Mouse (Mus musculus) hindbrain, embryonic 11.5 days (tissue): ENCODE results near the gene Slirp. TPM values are rescaled to one million over a fixed set of nuclear protein-coding genes. Genes with fewer than 3 reads are reported as not detected.
A peak's percentile ranks its signal among the peaks of the same experiment; 100 is the strongest.

Experiments
- ATAC-seq: fragments of 200-750 bp; cut with Nextera tagmentation; 2 replicates; pipeline ENCODE4 v1.8.0; 2017; ENCODE audit warnings: mild to moderate bottlenecking, moderate TSS enrichment, moderate library complexity; ENCODE audit not compliant: low FRiP score
- DNase-seq: peaks from one replicate; pipeline ENCODE4 v3.0.0-alpha.2; 2015; ENCODE audit warnings: low spot score
- H3K27ac ChIP-seq: fragments of 300-500 bp; sonication (generic); 2 replicates; pipeline ENCODE4 v1.5.1; 2014; ENCODE audit warnings: mild to moderate bottlenecking, low read depth, low read length
- H3K27me3 ChIP-seq: fragments of 300-500 bp; sonication (generic); 2 replicates; pipeline ENCODE4 v1.6.1; 2014; ENCODE audit warnings: mild to moderate bottlenecking, low read length, moderate library complexity, mixed read lengths; ENCODE audit not compliant: control insufficient read depth, insufficient read depth
- H3K36me3 ChIP-seq: fragments of 300-500 bp; sonication (generic); 2 replicates; pipeline ENCODE4 v1.6.1; 2014; ENCODE audit warnings: mild to moderate bottlenecking, low read length, moderate library complexity, mixed read lengths; ENCODE audit not compliant: control insufficient read depth, insufficient read depth
- H3K4me1 ChIP-seq: fragments of 300-500 bp; sonication (generic); replicated peaks from 2 replicates; pipeline ENCODE4 v1.6.1; 2014; ENCODE audit warnings: low read length, mixed read lengths; ENCODE audit not compliant: control insufficient read depth, insufficient read depth
- H3K4me2 ChIP-seq: fragments of 300-500 bp; sonication (generic); replicated peaks from 2 replicates; pipeline ENCODE4 v1.6.1; 2014; ENCODE audit warnings: mild to moderate bottlenecking, low read depth, low read length
- H3K4me3 ChIP-seq: fragments of 300-500 bp; sonication (generic); 2 replicates; pipeline ENCODE4 v1.5.1; 2014; ENCODE audit warnings: low read depth, low read length
- H3K9ac ChIP-seq: fragments of 300-500 bp; sonication (generic); 2 replicates; pipeline ENCODE4 v1.6.1; 2014; ENCODE audit warnings: low read depth, low read length
- H3K9me3 ChIP-seq: fragments of 300-500 bp; sonication (generic); 2 replicates; pipeline ENCODE4 v1.6.1; 2016; ENCODE audit warnings: low read length; ENCODE audit not compliant: control insufficient read depth
- WGBS: fragments of 180-500 bp; shearing (Covaris S2); extraction: QIAGEN DNeasy Blood & Tissue Kit; methylation state at CpG from one replicate; pipeline ENCODE4 v1.1.7; 2014; 5-methylcytosine and 5-hydroxymethylcytosine counted together
- polyA plus RNA-seq: library from polyadenylated mRNA; unstranded; fragments of >200 nt; fragmentation: Nextera tagmentation; extraction: Ambion mirVana; gene quantifications from 2 replicates; pipeline ENCODE4 v1.2.1, GENCODE M21; 2014

Gene Slirp
- polyA plus RNA-seq = 277 and 302 TPM in 2 replicates

GRCm38 (mm10) chr12:87443700-87444122 is at the start of gene Slirp, which contains the start of gene Alkbh1:
Gene Slirp (plus strand): TSS chr12:87443896.
Gene Alkbh1 (minus strand): TSS chr12:87444017.
- Histone ChIP-seq H3K27ac (peak within 1 kb of the TSS; percentile 66), H3K4me3 (peak within 1 kb of the TSS; percentile 99), H3K9ac (peak within 1 kb of the TSS; percentile 92), H3K27me3 (no peaks in the 10 kb centered on the region), H3K4me1 (0 out of 2 replicates have a peak, but pooled peaks cover 2% of the 10 kb centered on the region), H3K9me3 (no peaks in the 10 kb centered on the region), H3K4me2 (peak within 1 kb of the TSS; percentile 68), H3K36me3 (peaks cover 10% of the 10 kb centered on the region; the same call in 1 of the 2 replicates)
- DNase-seq = peak; percentile 92
- ATAC-seq = peak; percentile 96
- WGBS = under 1% methylated on average over 28 of the region's 28 CpGs

- Histone ChIP-seq H3K4me1 (no peaks in the 10 kb centered on the region), H3K4me3 (no peak overlapping the region), H3K4me2 (no peak overlapping the region), H3K9me3 (no peaks in the 10 kb centered on the region), H3K36me3 (no peaks in the 10 kb centered on the region), H3K27ac (no peak overlapping the region), H3K9ac (no peak overlapping the region), H3K27me3 (no peaks in the 10 kb centered on the region)
- WGBS = 87% methylated on average over 6 of the region's 6 CpGs
- ATAC-seq = no peak
- no peak for DNase-seq
Measured at GRCm38 (mm10) chr12:87394316-87394715, 49.4 kb upstream of the Slirp start.

GRCm38 (mm10) chr12:87397126-87397525 is 46.6 kb upstream of the Slirp start:
- 88% methylated on average over 3 of the region's 4 CpGs for WGBS
- Histone ChIP-seq H3K27ac (no peak overlapping the region), H3K4me2 (no peak overlapping the region), H3K4me1 (no peaks in the 10 kb centered on the region), H3K9ac (no peak overlapping the region), H3K27me3 (no peaks in the 10 kb centered on the region), H3K4me3 (no peak overlapping the region), H3K9me3 (no peaks in the 10 kb centered on the region), H3K36me3 (no peaks in the 10 kb centered on the region)
- no peak for DNase-seq
- ATAC-seq = no peak

GRCm38 (mm10) chr12:87397811-87398417 is 45.8 kb upstream of the Slirp start:
- H3K27ac ChIP-seq = no peak overlapping the region
- H3K27me3 ChIP-seq = no peaks in the 10 kb centered on the region
- H3K4me1 ChIP-seq = no peaks in the 10 kb centered on the region
- H3K36me3 ChIP-seq = no peaks in the 10 kb centered on the region
- no peaks in the 10 kb centered on the region for H3K9me3 ChIP-seq
- DNase-seq (no peak), ATAC-seq (no peak)
- WGBS = 67% methylated on average over 4 of the region's 4 CpGs
- no peak overlapping the region for H3K9ac ChIP-seq
- H3K4me2 ChIP-seq = no peak overlapping the region
- H3K4me3 ChIP-seq = no peak overlapping the region

- Histone ChIP-seq H3K36me3 (no peaks in the 10 kb centered on the region), H3K4me2 (no peak overlapping the region), H3K4me3 (no peak overlapping the region), H3K9ac (no peak overlapping the region), H3K4me1 (no peaks in the 10 kb centered on the region), H3K27me3 (no peaks in the 10 kb centered on the region), H3K9me3 (no peaks in the 10 kb centered on the region), H3K27ac (no peak overlapping the region)
- DNase-seq (no peak), ATAC-seq (no peak)
- WGBS = 86% methylated on average over 10 of the region's 10 CpGs
Measured at GRCm38 (mm10) chr12:87399119-87399819, 44.4 kb upstream of the Slirp start.

GRCm38 (mm10) chr12:87401883-87402282 is 41.8 kb upstream of the Slirp start:
- no peak overlapping the region for H3K4me3 ChIP-seq
- H3K36me3 ChIP-seq = no peaks in the 10 kb centered on the region
- DNase-seq (no peak), ATAC-seq (no peak)
- no peaks in the 10 kb centered on the region for H3K27me3 ChIP-seq
- 61% methylated on average over 6 of the region's 6 CpGs for whole genome bisulfite sequencing
- H3K4me2 ChIP-seq = no peak overlapping the region
- H3K27ac ChIP-seq = no peak overlapping the region
- H3K9ac ChIP-seq = no peak overlapping the region
- H3K9me3 ChIP-seq = no peaks in the 10 kb centered on the region
- H3K4me1 ChIP-seq = no peaks in the 10 kb centered on the region

- Histone ChIP-seq H3K27ac (no peak overlapping the region), H3K4me1 (no peaks in the 10 kb centered on the region; the same call in 1 of the 2 replicates), H3K4me3 (no peak overlapping the region), H3K4me2 (no peak overlapping the region), H3K9ac (no peak overlapping the region), H3K27me3 (no peaks in the 10 kb centered on the region), H3K9me3 (no peaks in the 10 kb centered on the region), H3K36me3 (no peaks in the 10 kb centered on the region)
- ATAC-seq (no peak), DNase-seq (no peak)
- WGBS = 88% methylated on average over 4 of the region's 4 CpGs
Measured at GRCm38 (mm10) chr12:87405165-87405564, 38.5 kb upstream of the Slirp start.

GRCm38 (mm10) chr12:87405721-87406120 is 38.0 kb upstream of the Slirp start:
- H3K27ac ChIP-seq = no peak overlapping the region
- H3K9ac ChIP-seq = no peak overlapping the region
- DNase-seq (no peak), ATAC-seq (no peak)
- no peak overlapping the region for H3K4me3 ChIP-seq
- no peaks in the 10 kb centered on the region for H3K36me3 ChIP-seq
- no peak overlapping the region for H3K4me2 ChIP-seq
- no peaks in the 10 kb centered on the region for H3K9me3 ChIP-seq
- H3K4me1 ChIP-seq = no peaks in the 10 kb centered on the region; the same call in 1 of the 2 replicates
- H3K27me3 ChIP-seq = no peaks in the 10 kb centered on the region
- WGBS = 76% methylated on average over 3 of the region's 3 CpGs
